Mouse (Mus musculus) forebrain, postnatal 0 days (tissue): Measurements from ENCODE around the gene Zfp524. TPM values are rescaled to one million over a fixed set of nuclear protein-coding genes. Genes with fewer than 3 reads are reported as not detected.

Source experiments
- ATAC-seq: fragments of 200-750 bp; cut with Nextera tagmentation; 2 replicates; pipeline ENCODE4 v1.8.0; 2017; ENCODE audit warnings: mild to moderate bottlenecking, moderate library complexity
- DNase-seq: peaks from one replicate; pipeline ENCODE4 v3.0.0-alpha.2; 2015
- H3K27ac ChIP-seq: fragments of 300-500 bp; sonication (generic); 2 replicates; pipeline ENCODE4 v1.5.1; 2014; ENCODE audit warnings: low read depth, mild to moderate bottlenecking, antibody characterized with exemption, low read length, moderate library complexity, mixed read lengths
- H3K27me3 ChIP-seq: fragments of 300-500 bp; sonication (generic); 2 replicates; pipeline ENCODE4 v1.6.1; 2014; ENCODE audit warnings: mild to moderate bottlenecking, low read length, mixed read lengths; ENCODE audit not compliant: insufficient read depth
- H3K36me3 ChIP-seq: fragments of 300-500 bp; sonication (generic); 2 replicates; pipeline ENCODE4 v1.6.1; 2014; ENCODE audit warnings: mild to moderate bottlenecking, moderate library complexity; ENCODE audit not compliant: insufficient read depth
- H3K4me1 ChIP-seq: fragments of 300-500 bp; sonication (generic); 2 replicates; pipeline ENCODE4 v1.6.1; 2014; ENCODE audit warnings: antibody characterized with exemption; ENCODE audit not compliant: insufficient read depth
- H3K4me2 ChIP-seq: fragments of 300-500 bp; sonication (generic); 2 replicates; pipeline ENCODE4 v1.6.1; 2014; ENCODE audit warnings: low read depth, mild to moderate bottlenecking, moderate library complexity
- H3K4me3 ChIP-seq: fragments of 300-500 bp; sonication (generic); 2 replicates; pipeline ENCODE4 v1.5.1; 2014; ENCODE audit warnings: low read depth, low read length, mixed read lengths
- H3K9ac ChIP-seq: fragments of 300-500 bp; sonication (generic); 2 replicates; pipeline ENCODE4 v1.6.1; 2014; ENCODE audit warnings: mild to moderate bottlenecking
- H3K9me3 ChIP-seq: fragments of 300-500 bp; sonication (generic); 2 replicates; pipeline ENCODE4 v1.6.1; 2016; ENCODE audit warnings: low read length
- CTCF ChIP-seq: sonication (generic); IDR thresholded peaks from 2 replicates; pipeline ENCODE4 v1.5.1; 2016; ENCODE audit warnings: antibody characterized with exemption, control low read depth, low read depth
- WGBS: fragments of 180-500 bp; shearing (Covaris S2); extraction: QIAGEN DNeasy Blood & Tissue Kit; methylation state at CpG from one replicate; pipeline ENCODE4 v1.1.7; 2014; 5-methylcytosine and 5-hydroxymethylcytosine counted together
- polyA plus RNA-seq: library from polyadenylated mRNA; unstranded; fragments of >200 nt; fragmentation: Nextera tagmentation; extraction: Ambion mirVana; gene quantifications from 2 replicates; pipeline ENCODE4 v1.2.1, GENCODE M21; 2015
- total RNA-seq: library from RNA; depleted of rRNA; stranded (reverse); fragments of >200 nt; gene quantifications from 2 replicates; pipeline ENCODE4 v1.2.3, GENCODE M21; 2014

Zfp524 gene
- total and polyA plus RNA-seq, 2 experiments from 2014 or later: 5.0 to 6.4 TPM

- H3K36me3 ChIP-seq: peaks cover 78% of the 10 kb centered on the region
- no peak overlapping the region for H3K4me2 ChIP-seq
- no peaks in the 10 kb centered on the region for H3K4me1 ChIP-seq
- H3K27me3 ChIP-seq: no peaks in the 10 kb centered on the region
- H3K27ac ChIP-seq: no peak overlapping the region
- no peak overlapping the region for H3K9ac ChIP-seq
- 0 out of 2 replicates have a peak, but pooled peaks cover 3% of the 10 kb centered on the region for H3K9me3 ChIP-seq
- 96% methylated on average over 22 of the region's 22 CpGs for WGBS
- DNase-seq (no peak), ATAC-seq (no peak)
- no peak overlapping the region for H3K4me3 ChIP-seq
- no peak for TF ChIP-seq CTCF
Measured at GRCm38 (mm10) chr7:5029543-5029942, 15.3 kb downstream of the Zfp524 start.

GRCm38 (mm10) chr7:5029946-5030345 lies 15.7 kb downstream of the Zfp524 start:
- 0 out of 2 replicates have a peak, but pooled peaks cover 3% of the 10 kb centered on the region for H3K9me3 ChIP-seq
- 0 out of 2 replicates have a peak, but pooled peaks have one; percentile 15 for TF ChIP-seq CTCF
- DNase-seq (no peak), ATAC-seq (no peak)
- no peaks in the 10 kb centered on the region for H3K4me1 ChIP-seq
- H3K27me3 ChIP-seq: no peaks in the 10 kb centered on the region
- peaks cover 78% of the 10 kb centered on the region for H3K36me3 ChIP-seq
- no peak overlapping the region for H3K4me2 ChIP-seq
- no peak overlapping the region for H3K9ac ChIP-seq
- H3K4me3 ChIP-seq: no peak overlapping the region
- no peak overlapping the region for H3K27ac ChIP-seq
- 94% methylated on average over 21 of the region's 21 CpGs for WGBS

GRCm38 (mm10) chr7:5030554-5031275 lies 16.5 kb downstream of the Zfp524 start:
- no peaks in the 10 kb centered on the region for H3K27me3 ChIP-seq
- DNase-seq (no peak), ATAC-seq (no peak)
- WGBS: 88% methylated on average over 63 of the region's 63 CpGs
- no peak overlapping the region for H3K27ac ChIP-seq
- H3K4me3 ChIP-seq: no peak overlapping the region
- H3K36me3 ChIP-seq: peaks cover 77% of the 10 kb centered on the region
- no peak overlapping the region for H3K9ac ChIP-seq
- no peak for TF ChIP-seq CTCF
- H3K9me3 ChIP-seq: 0 out of 2 replicates have a peak, but pooled peaks cover 3% of the 10 kb centered on the region
- H3K4me2 ChIP-seq: no peak overlapping the region
- H3K4me1 ChIP-seq: no peaks in the 10 kb centered on the region

GRCm38 (mm10) chr7:5031496-5031895 lies 17.3 kb downstream of the Zfp524 start:
- no peak for TF ChIP-seq CTCF
- DNase-seq (no peak), ATAC-seq (no peak)
- H3K27me3 ChIP-seq: no peaks in the 10 kb centered on the region
- H3K27ac ChIP-seq: no peak overlapping the region
- H3K36me3 ChIP-seq: peaks cover 71% of the 10 kb centered on the region
- 80% methylated on average over 45 of the region's 46 CpGs for WGBS
- H3K4me1 ChIP-seq: no peaks in the 10 kb centered on the region
- H3K4me2 ChIP-seq: no peak overlapping the region
- H3K9me3 ChIP-seq: 0 out of 2 replicates have a peak, but pooled peaks cover 3% of the 10 kb centered on the region
- H3K9ac ChIP-seq: no peak overlapping the region
- no peak overlapping the region for H3K4me3 ChIP-seq

- Histone ChIP-seq H3K9ac (no peak within 1 kb of the TSS), H3K36me3 (peaks cover 63% of the 10 kb centered on the region), H3K4me2 (no peak within 1 kb of the TSS), H3K9me3 (0 out of 2 replicates have a peak, but pooled peaks cover 3% of the 10 kb centered on the region), H3K27me3 (no peaks in the 10 kb centered on the region), H3K4me3 (no peak within 1 kb of the TSS), H3K27ac (no peak within 1 kb of the TSS), H3K4me1 (peaks cover 10% of the 10 kb centered on the region; the same call in 1 of the 2 replicates)
- 86% methylated on average over 3 of the region's 3 CpGs for WGBS
- no peak for ATAC-seq
- TF ChIP-seq CTCF: no peak
- DNase-seq: no peak
Measured at GRCm38 (mm10) chr7:5033818-5034217, 19.6 kb downstream of the Zfp524 start, which contains the start of gene 4632433K11Rik. Gene 4632433K11Rik (plus strand): TSS chr7:5034118.

- no peak overlapping the region for H3K4me3 ChIP-seq
- ATAC-seq (no peak), DNase-seq (no peak)
- no peak overlapping the region for H3K9ac ChIP-seq
- H3K9me3 ChIP-seq: no peaks in the 10 kb centered on the region
- no peak for TF ChIP-seq CTCF
- no peak overlapping the region for H3K27ac ChIP-seq
- no peaks in the 10 kb centered on the region for H3K27me3 ChIP-seq
- H3K36me3 ChIP-seq: peaks cover 46% of the 10 kb centered on the region
- H3K4me1 ChIP-seq: peaks cover 11% of the 10 kb centered on the region; the same call in 1 of the 2 replicates
- no peak overlapping the region for H3K4me2 ChIP-seq
- 97% methylated on average over 17 of the region's 17 CpGs for WGBS
Measured at GRCm38 (mm10) chr7:5035628-5036027, 21.4 kb downstream of the Zfp524 start.

GRCm38 (mm10) chr7:5036136-5036535 lies 21.9 kb downstream of the Zfp524 start:
- WGBS: 95% methylated on average over 9 of the region's 9 CpGs
- no peak for TF ChIP-seq CTCF
- H3K4me3 ChIP-seq: no peak overlapping the region
- no peak for DNase-seq
- H3K36me3 ChIP-seq: peaks cover 41% of the 10 kb centered on the region
- H3K9ac ChIP-seq: no peak overlapping the region
- no peak overlapping the region for H3K4me2 ChIP-seq
- no peaks in the 10 kb centered on the region for H3K27me3 ChIP-seq
- no peak for ATAC-seq
- no peak overlapping the region for H3K27ac ChIP-seq
- H3K9me3 ChIP-seq: no peaks in the 10 kb centered on the region
- H3K4me1 ChIP-seq: peaks cover 11% of the 10 kb centered on the region; the same call in 1 of the 2 replicates
